Mouse (Mus musculus): Measurements from ENCODE around the gene Scamp5. TPM values are rescaled to one million over a fixed set of nuclear protein-coding genes. Genes with fewer than 3 reads are reported as not detected.

Scamp5 gene
- polyA plus RNA-seq, 1 experiment from 2014 or later, result 52.2 TPM

DNA sequence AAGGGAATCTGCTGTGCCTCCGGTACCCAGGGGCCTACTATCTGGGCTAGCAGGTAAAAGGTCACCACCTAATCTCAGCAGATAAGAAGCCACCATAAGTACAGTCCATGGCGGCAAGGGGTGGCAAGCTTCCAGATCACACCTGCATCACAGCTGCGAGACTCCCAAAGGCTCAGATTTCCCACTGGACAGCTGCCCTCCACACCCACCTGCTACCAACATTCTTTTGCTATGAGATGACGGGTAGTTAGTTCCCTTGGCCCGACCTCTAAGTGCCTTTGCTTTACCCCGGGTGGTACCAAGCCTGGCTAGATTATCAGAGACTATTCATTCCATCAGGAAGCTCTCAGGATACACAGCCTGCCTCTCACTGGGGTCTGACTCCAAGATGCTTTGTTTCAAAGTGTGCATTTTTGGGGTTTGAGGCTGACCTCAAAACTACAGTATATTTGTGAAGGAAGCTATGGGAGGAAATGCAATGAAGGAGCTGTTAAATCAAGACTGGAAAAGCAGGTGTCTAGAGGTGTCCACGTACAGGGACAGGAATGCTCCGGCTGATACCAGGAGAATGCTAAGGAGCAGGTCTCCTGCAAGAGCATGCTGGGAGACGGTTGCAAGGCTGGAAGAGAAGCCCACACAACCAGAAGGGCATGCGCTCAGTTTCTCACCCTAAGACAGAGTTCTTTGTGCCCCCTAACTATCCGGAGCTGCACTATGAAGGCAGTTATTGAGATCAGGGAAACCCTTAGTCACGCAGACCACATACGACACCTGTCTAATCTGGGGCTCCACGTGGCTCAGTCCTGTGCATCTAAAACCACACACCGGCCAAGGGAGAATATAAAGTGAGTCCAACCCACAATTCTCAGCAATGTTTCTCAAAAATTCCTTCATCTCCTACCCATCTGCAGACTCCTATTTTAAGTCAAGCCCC is 65.3 kb downstream of the Scamp5 start:
- no peak for ATAC-seq
- Histone ChIP-seq H3K9ac (no peak overlapping the region), H3K4me1 (no peaks in the 10 kb centered on the region), H3K27me3 (no peaks in the 10 kb centered on the region), H3K4me3 (no peak overlapping the region), H3K27ac (no peak overlapping the region), H3K9me3 (replicated peaks) (0 out of 2 replicates have a peak, but pooled peaks cover 11% of the 10 kb centered on the region), H3K4me2 (no peak overlapping the region), H3K36me3 (ENCODE audit: poor library complexity, severe bottlenecking) (no peaks in the 10 kb centered on the region)
- 91% methylated on average over 15 of the region's 15 CpGs for WGBS

DNA sequence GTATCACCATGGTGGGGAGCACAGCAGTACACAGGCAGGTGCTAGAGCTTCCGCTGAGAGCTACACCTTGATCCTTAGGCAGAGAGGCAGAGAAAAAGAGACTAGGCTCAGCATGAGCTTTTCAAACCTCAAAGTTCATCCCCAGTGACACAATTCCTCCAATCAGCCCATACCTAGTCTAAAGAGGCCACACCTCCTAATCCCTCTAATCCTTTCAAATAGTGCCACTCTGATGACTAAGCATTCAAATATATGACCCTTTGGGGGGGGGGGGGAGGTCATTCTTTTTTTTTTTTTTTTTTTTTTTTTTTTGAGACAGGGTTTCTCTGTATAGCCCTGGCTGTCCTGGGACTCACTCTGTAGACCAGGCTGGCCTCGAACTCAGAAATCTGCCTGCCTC is 69.1 kb downstream of the Scamp5 start:
- WGBS, result 98% methylated on average over 2 of the region's 2 CpGs
- H3K27ac ChIP-seq, result no peak overlapping the region
- 0 out of 2 replicates have a peak, but pooled peaks cover 11% of the 10 kb centered on the region for H3K9me3 ChIP-seq (replicated peaks)
- H3K4me1 ChIP-seq, result no peaks in the 10 kb centered on the region
- H3K4me3 ChIP-seq, result no peak overlapping the region
- no peaks in the 10 kb centered on the region for H3K27me3 ChIP-seq
- no peak overlapping the region for H3K9ac ChIP-seq
- no peak overlapping the region for H3K4me2 ChIP-seq
- no peaks in the 10 kb centered on the region for H3K36me3 ChIP-seq (ENCODE audit: poor library complexity, severe bottlenecking)
- ATAC-seq, result no peak

DNA sequence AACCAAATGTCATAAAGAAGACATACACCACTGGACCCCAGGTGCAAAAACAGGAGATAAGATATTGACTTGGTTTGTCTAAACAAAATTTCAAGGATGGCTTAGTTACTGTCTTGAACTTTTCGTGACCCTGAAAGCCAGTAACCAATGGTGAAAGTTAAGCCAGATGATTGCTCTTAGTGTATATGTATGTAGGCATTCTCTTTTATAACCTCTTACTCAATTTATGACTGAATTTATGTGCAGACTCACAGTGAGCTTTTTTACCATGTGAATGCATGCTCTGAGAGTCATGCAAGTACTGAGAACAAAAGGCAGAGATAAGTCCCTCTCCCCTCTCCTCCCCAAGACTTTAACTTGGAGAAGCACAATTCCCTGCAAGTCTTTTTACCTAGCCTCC is 75.0 kb downstream of the Scamp5 start:
- Histone ChIP-seq H3K9me3 (replicated peaks) (no peaks in the 10 kb centered on the region), H3K4me2 (no peak overlapping the region), H3K27ac (no peak overlapping the region), H3K4me1 (no peaks in the 10 kb centered on the region), H3K9ac (no peak overlapping the region), H3K4me3 (no peak overlapping the region), H3K27me3 (no peaks in the 10 kb centered on the region), H3K36me3 (ENCODE audit: poor library complexity, severe bottlenecking) (no peaks in the 10 kb centered on the region)
- no peak for ATAC-seq
- WGBS, result 95% methylated on average over 1 of the region's 1 CpGs

Other genes starting within 250 kb of the Scamp5 start
- gene Trcg1, start 231.5 kb downstream of the Scamp5 start, polyA plus RNA-seq (2015; fragmentation: Nextera tagmentation; extraction: Ambion mirVana), result not detected in 2 replicates
- gene 1700017B05Rik, start 205.4 kb downstream of the Scamp5 start, polyA plus RNA-seq (2015; fragmentation: Nextera tagmentation; extraction: Ambion mirVana), result 5.8 and 8.0 TPM in 2 replicates
- 26.1 TPM in 2 replicates for gene Ppcdc, start 27.9 kb downstream of the Scamp5 start, polyA plus RNA-seq (2015; fragmentation: Nextera tagmentation; extraction: Ambion mirVana)
- 11.0 and 12.8 TPM in 2 replicates for gene Rpp25, start 36.0 kb upstream of the Scamp5 start, polyA plus RNA-seq (2015; fragmentation: Nextera tagmentation; extraction: Ambion mirVana)
- gene Cox5a, start 53.2 kb upstream of the Scamp5 start, polyA plus RNA-seq (2015; fragmentation: Nextera tagmentation; extraction: Ambion mirVana), result 775 and 903 TPM in 2 replicates
- gene Fam219b, start 69.5 kb upstream of the Scamp5 start, polyA plus RNA-seq (2015; fragmentation: Nextera tagmentation; extraction: Ambion mirVana), result 20.1 and 23.3 TPM in 2 replicates
- gene Mpi, start 84.7 kb upstream of the Scamp5 start, polyA plus RNA-seq (2015; fragmentation: Nextera tagmentation; extraction: Ambion mirVana), result 63.2 and 70.0 TPM in 2 replicates
- gene Scamp2, start 92.9 kb upstream of the Scamp5 start, polyA plus RNA-seq (2015; fragmentation: Nextera tagmentation; extraction: Ambion mirVana), result 56.5 and 63.9 TPM in 2 replicates
- gene Ulk3, start 121.4 kb upstream of the Scamp5 start, polyA plus RNA-seq (2015; fragmentation: Nextera tagmentation; extraction: Ambion mirVana), result 20.0 and 20.3 TPM in 2 replicates
- not detected in 2 replicates for gene Cplx3, start 138.2 kb upstream of the Scamp5 start, polyA plus RNA-seq (2015; fragmentation: Nextera tagmentation; extraction: Ambion mirVana)
- gene Lman1l, start 152.7 kb upstream of the Scamp5 start, polyA plus RNA-seq (2015; fragmentation: Nextera tagmentation; extraction: Ambion mirVana), result not detected in 2 replicates
- 35.0 and 39.8 TPM in 2 replicates for gene Csk, start 185.6 kb upstream of the Scamp5 start, polyA plus RNA-seq (2015; fragmentation: Nextera tagmentation; extraction: Ambion mirVana)
- not detected in 2 replicates for gene Cyp1a2, start 215.6 kb upstream of the Scamp5 start, polyA plus RNA-seq (2015; fragmentation: Nextera tagmentation; extraction: Ambion mirVana)
- gene Cyp1a1, start 219.9 kb upstream of the Scamp5 start, polyA plus RNA-seq (2015; fragmentation: Nextera tagmentation; extraction: Ambion mirVana), result 0.06 TPM in 1 of 2 replicates, not detected in the other
- 36.0 and 41.5 TPM in 2 replicates for gene Edc3, start 240.5 kb upstream of the Scamp5 start, polyA plus RNA-seq (2015; fragmentation: Nextera tagmentation; extraction: Ambion mirVana)

Measured in forebrain, embryonic 13.5 days (tissue).